Mouse (Mus musculus) megakaryocyte, embryonic 14.5 days (primary cell): ENCODE measurements around the gene Ncoa6.

Experiments
- FLI1 ChIP-seq: IDR thresholded peaks from 2 replicates; pipeline ENCODE4 v1.6.1; 2012; ENCODE audit warnings: low read length, inconsistent platforms, mixed read lengths
- GATA1 ChIP-seq: IDR thresholded peaks from 3 replicates; pipeline ENCODE4 v1.6.1; 2012; ENCODE audit warnings: mixed read lengths, low read length, inconsistent platforms, borderline replicate concordance

DNA sequence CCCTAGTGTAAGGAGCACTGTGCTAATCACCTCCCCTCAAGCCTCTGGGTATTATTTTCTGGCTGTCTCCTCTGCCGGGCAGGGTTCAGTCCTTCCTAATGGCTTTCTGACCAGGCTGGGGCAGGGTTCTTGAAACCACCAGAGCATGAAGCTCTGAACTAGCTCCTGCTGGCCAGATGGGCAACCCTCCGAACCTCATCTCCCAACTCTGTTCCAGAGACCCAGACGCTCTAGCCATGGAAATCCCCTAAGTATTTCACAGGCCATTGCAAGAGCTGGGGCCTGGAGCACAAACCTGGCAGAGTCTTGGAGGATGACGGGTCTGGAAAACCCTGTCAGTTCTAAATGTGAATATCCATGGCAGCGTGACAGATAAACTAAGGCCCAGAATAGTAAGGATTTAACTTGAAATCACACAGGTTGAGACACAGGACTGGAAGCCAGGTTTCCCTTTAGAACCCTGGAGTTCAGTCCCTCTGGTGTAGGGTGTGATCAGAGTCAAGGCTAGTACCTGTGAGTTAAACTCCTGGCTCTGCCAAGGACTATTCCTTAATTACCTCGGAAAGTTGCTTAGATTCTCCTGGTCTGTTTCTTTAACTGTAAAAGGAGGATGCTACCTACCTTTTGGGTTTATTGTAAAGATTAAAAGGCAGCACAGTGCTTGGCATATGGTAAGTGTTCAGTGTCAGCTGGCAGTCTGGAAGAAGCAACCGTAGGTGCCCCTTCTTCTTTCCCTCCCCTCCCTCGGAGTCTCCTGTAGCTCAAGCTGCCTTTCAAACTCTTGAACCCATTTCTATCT lies 93.2 kb downstream of the Ncoa6 start, which contains the start of gene Trp53inp2:
- TF ChIP-seq GATA1 (no peak), FLI1 (no peak)
